9 mouse cellular contexts compared by ENCODE assay signal in the genomic region with DNA sequence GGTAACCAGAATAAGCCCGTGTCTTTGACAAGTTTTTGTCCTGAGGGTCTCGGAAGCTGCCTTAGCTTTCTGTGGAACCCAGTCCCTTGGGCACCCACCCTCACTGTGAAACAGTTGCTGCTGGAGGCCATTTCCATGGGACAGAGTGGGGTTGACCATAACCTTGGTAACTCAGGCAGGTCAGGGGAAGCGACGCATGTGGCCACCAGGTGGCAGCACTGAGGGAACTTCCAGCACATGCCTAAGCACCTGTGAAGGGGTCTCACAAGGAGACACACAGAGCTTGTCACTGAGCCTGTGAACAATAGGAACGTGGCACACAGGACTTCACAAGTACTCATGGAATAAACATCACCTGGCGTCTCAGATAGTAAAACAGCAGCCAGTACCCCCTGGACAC.
A peak's percentile ranks its signal among the peaks of the same experiment; 100 is the strongest.
DNase-seq lines count a peak whose midpoint lies in the region; ATAC-seq and TF ChIP-seq lines count a peak whose summit lies in the region.
"Had no signal": no experiment of that assay in that cellular context is flagged by ENCODE, and none has a peak within 500 bp of the region (broad histone marks: within the 10 kb centered on the region; RNA-seq: fewer than 3 reads in every experiment).

No protein-coding gene starts in this region.

- H3K4me3 ChIP-seq in bone marrow, adult 2 months (replicated peaks; ENCODE audit: control insufficient read depth, low read depth, low read length) = no peak overlapping the region
- no peak overlapping the region for H3K4me3 ChIP-seq in embryonic facial prominence, embryonic 14.5 days (ENCODE audit: low read depth, low read length)
- no peak overlapping the region for H3K4me3 ChIP-seq in lung, adult 2 months (replicated peaks; ENCODE audit: extremely low read depth, low read depth, low read length)
- H3K4me3 ChIP-seq: midbrain, embryonic 12.5 days had no signal

- no peak overlapping the region for H3K4me2 ChIP-seq in embryonic facial prominence, embryonic 14.5 days (ENCODE audit: low read depth, low read length)
- H3K4me2 ChIP-seq: midbrain, embryonic 12.5 days had no signal

- no peaks in the 10 kb centered on the region for H3K36me3 ChIP-seq in embryonic facial prominence, embryonic 14.5 days (ENCODE audit: control insufficient read depth, insufficient read depth, low read length)

- no peaks in the 10 kb centered on the region for H3K27me3 ChIP-seq in embryonic facial prominence, embryonic 14.5 days (replicated peaks; ENCODE audit: control insufficient read depth, insufficient read depth, low read length)
- H3K27me3 ChIP-seq: midbrain, embryonic 12.5 days had no signal

- no peak overlapping the region for H3K9ac ChIP-seq in embryonic facial prominence, embryonic 14.5 days (ENCODE audit: low read depth, low read length)
- H3K9ac ChIP-seq: midbrain, embryonic 12.5 days had no signal

- peak; percentile 88 for TF ChIP-seq CTCF in bone marrow, adult 2 months (IDR thresholded peaks at IDR 0.05; ENCODE audit: control insufficient read depth, insufficient read depth, low read length)
- peak; percentile 89 for TF ChIP-seq CTCF in lung, adult 2 months (IDR thresholded peaks at IDR 0.05; ENCODE audit: insufficient read depth, low read length)

- H3K9me3 ChIP-seq in embryonic facial prominence, embryonic 14.5 days (ENCODE audit: control insufficient read depth, low read length) = 0 out of 2 replicates have a peak, but pooled peaks cover 4% of the 10 kb centered on the region
- H3K9me3 ChIP-seq: midbrain, embryonic 12.5 days had no signal

- H3K27ac ChIP-seq in bone marrow, adult 2 months (ENCODE audit: control insufficient read depth, insufficient read depth, low read depth, low read length, poor library complexity) = no peak overlapping the region
- no peak overlapping the region for H3K27ac ChIP-seq in embryonic facial prominence, embryonic 14.5 days (replicated peaks; ENCODE audit: low read depth, low read length)
- H3K27ac ChIP-seq: midbrain, embryonic 12.5 days had no signal

- peak; percentile 55; the same call in 1 of the 2 replicates for ATAC-seq in embryonic facial prominence, embryonic 14.5 days (ENCODE audit: low read depth)

- WGBS in bone marrow, adult 2 months = 52% methylated on average over 6 of the region's 6 CpGs
- WGBS in embryonic facial prominence, embryonic 14.5 days = 59% methylated on average over 6 of the region's 6 CpGs
- 56% methylated on average over 6 of the region's 6 CpGs for WGBS in lung, adult 2 months

- DNase-seq in ovary, postnatal 10 days (ENCODE audit: low spot score) = peak; percentile 18
- no peak for DNase-seq in ovary, adult 18-20 months (ENCODE audit: low spot score)
- DNase-seq in embryonic facial prominence, embryonic 14.5 days (ENCODE audit: low spot score) = peak; percentile 52
- peak; percentile 73 for DNase-seq in hindlimb bud, embryonic 11.5 days (ENCODE audit: extremely low spot score, low read depth, low spot score)
- peak; percentile 62 for DNase-seq in lung, adult 2 months
- peak; percentile 57 for DNase-seq in right cerebral cortex, postnatal 14 days
- DNase-seq in urinary bladder, postnatal 36 days (ENCODE audit: low spot score in 2 of 2) = peak; percentile 26 to 55

- no peak for TF ChIP-seq POLR2A in bone marrow, adult 2 months (IDR thresholded peaks at IDR 0.05; ENCODE audit: borderline replicate concordance, control insufficient read depth, low read depth, low read length)
- no peak for TF ChIP-seq POLR2A in lung, adult 2 months (IDR thresholded peaks at IDR 0.05; ENCODE audit: borderline replicate concordance, extremely low read depth, low read depth, low read length)

- H3K4me1 ChIP-seq in bone marrow, adult 2 months (ENCODE audit: control insufficient read depth, insufficient read depth, low read length) = no peaks in the 10 kb centered on the region
- peaks cover 10% of the 10 kb centered on the region for H3K4me1 ChIP-seq in embryonic facial prominence, embryonic 14.5 days (ENCODE audit: control insufficient read depth, insufficient read depth, low read length)
- no peaks in the 10 kb centered on the region for H3K4me1 ChIP-seq in lung, adult 2 months (ENCODE audit: control insufficient read depth, insufficient read depth, low read length)
- H3K4me1 ChIP-seq: midbrain, embryonic 12.5 days had no signal
